Mouse (Mus musculus): ENCODE results near the gene Olfr1331.
"Not testable (repeated sequence)": the region's sequence is repeated elsewhere in the genome, so short reads cannot be mapped to it uniquely, and the experiment has no call there.

The Olfr1331 gene

DNA sequence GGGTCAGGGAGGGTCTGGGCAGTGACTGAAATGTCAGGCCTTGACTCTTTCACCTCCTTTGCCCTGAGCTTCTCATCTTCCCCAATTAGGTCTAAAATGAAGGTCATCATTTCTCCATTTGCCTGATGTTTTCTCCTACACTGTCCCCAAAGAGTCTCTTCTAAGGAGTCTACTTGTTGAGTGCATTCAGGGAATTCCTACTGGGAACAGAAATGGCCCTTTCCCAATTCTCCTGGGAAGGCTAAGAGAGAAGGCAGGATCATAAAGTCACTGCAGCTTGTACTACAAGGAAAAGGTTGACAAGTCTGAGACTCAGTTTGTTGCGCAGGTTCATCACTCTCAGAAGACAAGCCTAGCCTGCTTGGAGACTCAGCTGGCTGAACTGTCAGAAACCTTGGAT, at the start of gene Olfr1331:
Gene Olfr1331, plus strand, starts transcription at position 301 of the 400 bp plus-strand sequence.
- no peak for DNase-seq (ENCODE audit: low spot score in 2 of 2)

DNA sequence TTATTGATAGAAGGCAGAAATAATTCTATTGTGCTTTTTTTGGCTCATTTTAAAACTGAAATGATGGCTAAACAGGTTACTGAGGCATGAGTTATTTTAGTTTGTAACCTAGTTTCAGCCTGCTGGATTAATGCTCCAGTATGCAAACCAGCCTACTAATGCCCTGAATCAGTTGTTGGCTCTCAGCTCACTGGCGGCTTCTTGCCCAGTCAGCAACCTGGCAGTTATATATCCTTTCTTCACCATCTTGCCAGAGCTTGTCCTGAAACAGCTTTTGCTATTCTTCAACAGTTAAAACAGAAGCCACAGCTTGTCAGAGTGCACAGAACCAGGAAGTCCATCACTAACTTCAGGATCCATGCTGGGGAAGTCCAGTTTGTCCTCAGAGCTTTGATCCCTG, 45.5 kb upstream of the Olfr1331 start:
- DNase-seq (ENCODE audit: low spot score in 2 of 2): no peak

- DNase-seq (ENCODE audit: low spot score in 2 of 2): no peak
Observed at GRCm38 (mm10) chr4:118836179-118836578, 28.3 kb upstream of the Olfr1331 start, which contains the start of gene Olfr1333. Olfr1333 (minus strand) TSS chr4:118836279.

DNA sequence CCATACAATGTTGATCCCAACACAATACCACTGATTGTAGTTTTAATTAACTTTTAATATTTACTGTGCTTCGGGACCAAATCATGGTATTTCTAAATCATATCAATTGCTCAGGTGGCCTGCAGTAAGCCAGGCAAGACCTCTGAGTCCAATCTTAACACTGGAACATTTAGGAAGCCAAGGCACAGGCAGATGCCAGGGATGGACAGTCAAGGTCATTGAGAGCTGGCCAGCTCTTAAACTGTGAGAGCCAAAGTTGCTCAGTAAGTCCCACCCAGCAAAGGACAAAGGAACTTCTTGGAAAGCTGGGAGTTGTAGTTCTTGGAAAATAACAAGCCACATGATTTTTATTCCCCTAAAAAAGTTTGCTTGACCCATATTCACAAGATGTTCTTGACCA, 2.7 kb upstream of the Olfr1331 start:
- peak in 1 of 2 experiments; percentile 11 for DNase-seq (ENCODE audit: low spot score in 2 of 2)

GRCm38 (mm10) chr4:118862704-118863103, 1.7 kb upstream of the Olfr1331 start:
- peak in 1 of 2 experiments; percentile 13 for DNase-seq (ENCODE audit: low spot score in 2 of 2)

- peak in 1 of 2 experiments; percentile 2 for DNase-seq (ENCODE audit: low spot score in 2 of 2)
Observed at GRCm38 (mm10) chr4:118867566-118867965, 3.1 kb downstream of the Olfr1331 start.

DNA sequence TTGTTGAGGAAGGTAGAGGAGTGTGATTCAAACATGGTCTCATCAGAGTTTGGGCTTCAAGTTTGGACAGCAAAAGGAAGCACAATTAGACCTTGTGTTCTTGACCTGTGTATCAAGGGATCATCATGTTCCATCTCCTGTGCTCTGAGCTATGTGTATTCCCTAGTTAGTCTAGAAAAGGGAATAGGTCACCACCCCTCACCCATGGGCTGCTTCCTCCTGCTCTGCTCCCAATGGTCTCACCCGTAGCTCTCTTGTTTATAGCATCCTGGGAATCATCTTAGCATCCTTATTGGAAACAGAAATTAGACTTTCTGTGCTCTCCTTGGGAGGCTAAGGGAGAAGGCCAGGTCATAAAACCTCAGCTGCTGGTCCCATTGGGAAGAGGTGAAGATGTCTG, 23.8 kb downstream of the Olfr1331 start, which contains the start of gene Olfr1330:
Gene Olfr1330, plus strand, starts transcription at position 301 of the 400 bp plus-strand sequence.
- DNase-seq (ENCODE audit: low spot score in 2 of 2): no peak

GRCm38 (mm10) chr4:118901981-118902380, 37.5 kb downstream of the Olfr1331 start:
- no peak for DNase-seq (ENCODE audit: low spot score in 2 of 2)

- DNase-seq (ENCODE audit: low spot score in 2 of 2): not testable (repeated sequence)
Observed at GRCm38 (mm10) chr4:118917365-118917764, 52.9 kb downstream of the Olfr1331 start, which contains the start of gene Olfr1329. Olfr1329 (minus strand) TSS chr4:118917465.
